Mouse (Mus musculus): ENCODE results near the gene Atp6v0a4. TPM values are rescaled to one million over a fixed set of nuclear protein-coding genes. Genes with fewer than 3 reads are reported as not detected.

Gene Atp6v0a4
- polyA plus RNA-seq, 1 experiment: 0.48 TPM

GRCm38 (mm10) chr6:38032801-38033566 lies 91.4 kb downstream of the Atp6v0a4 start:
- DNase-seq (ENCODE audit: low read depth): peak; percentile 6
- no peak for TF ChIP-seq POLR2A (IDR thresholded peaks at IDR 0.05; ENCODE audit: borderline replicate concordance, extremely low read depth, insufficient read depth, insufficient read length, poor library complexity, severe bottlenecking)
- no peak for TF ChIP-seq CTCF (IDR thresholded peaks at IDR 0.05; ENCODE audit: borderline replicate concordance, extremely low read depth, insufficient read depth, insufficient read length)

GRCm38 (mm10) chr6:38031924-38032540 lies 92.4 kb downstream of the Atp6v0a4 start:
- peak; percentile 51 for DNase-seq (ENCODE audit: low read depth)
- TF ChIP-seq CTCF (IDR thresholded peaks at IDR 0.05; ENCODE audit: borderline replicate concordance, extremely low read depth, insufficient read depth, insufficient read length) (no peak), POLR2A (IDR thresholded peaks at IDR 0.05; ENCODE audit: borderline replicate concordance, extremely low read depth, insufficient read depth, insufficient read length, poor library complexity, severe bottlenecking) (no peak)

- no peak for TF ChIP-seq POLR2A (IDR thresholded peaks at IDR 0.05; ENCODE audit: borderline replicate concordance, extremely low read depth, insufficient read depth, insufficient read length, poor library complexity, severe bottlenecking)
- TF ChIP-seq CTCF (IDR thresholded peaks at IDR 0.05; ENCODE audit: borderline replicate concordance, extremely low read depth, insufficient read depth, insufficient read length): no peak
- no peak for DNase-seq (ENCODE audit: low read depth)
These were observed 96.2 kb downstream of the Atp6v0a4 start for GRCm38 (mm10) chr6:38028205-38028604.

- DNase-seq (ENCODE audit: low read depth): no peak
- TF ChIP-seq CTCF (IDR thresholded peaks at IDR 0.05; ENCODE audit: borderline replicate concordance, extremely low read depth, insufficient read depth, insufficient read length) (no peak), POLR2A (IDR thresholded peaks at IDR 0.05; ENCODE audit: borderline replicate concordance, extremely low read depth, insufficient read depth, insufficient read length, poor library complexity, severe bottlenecking) (no peak)
These were observed 96.6 kb downstream of the Atp6v0a4 start for GRCm38 (mm10) chr6:38027771-38028170.

- peak; percentile 24 for DNase-seq (ENCODE audit: low read depth)
- TF ChIP-seq CTCF (IDR thresholded peaks at IDR 0.05; ENCODE audit: borderline replicate concordance, extremely low read depth, insufficient read depth, insufficient read length): no peak
- no peak for TF ChIP-seq POLR2A (IDR thresholded peaks at IDR 0.05; ENCODE audit: borderline replicate concordance, extremely low read depth, insufficient read depth, insufficient read length, poor library complexity, severe bottlenecking)
These were observed 101.1 kb downstream of the Atp6v0a4 start for GRCm38 (mm10) chr6:38023284-38023683.

DNA sequence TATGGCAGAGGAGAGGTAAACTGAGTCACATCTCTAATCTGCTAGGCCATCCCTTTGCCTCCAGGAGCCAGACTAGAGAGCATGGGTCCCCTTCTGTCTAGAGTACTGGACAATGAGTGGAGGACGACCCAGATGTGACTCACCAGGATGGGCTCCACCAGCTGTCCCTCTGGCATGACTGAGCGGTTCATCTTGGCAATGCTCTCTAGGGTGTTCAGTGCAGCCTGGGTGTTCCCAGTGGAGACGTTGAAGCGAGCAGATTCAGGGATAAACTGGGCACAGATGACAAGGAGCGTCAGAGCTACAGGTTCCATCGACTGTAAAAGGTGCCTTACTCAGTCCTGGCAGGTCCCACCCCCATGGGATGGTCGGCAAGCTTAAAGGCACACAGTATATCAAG lies 103.0 kb downstream of the Atp6v0a4 start:
- DNase-seq (ENCODE audit: low read depth): no peak
- TF ChIP-seq CTCF (IDR thresholded peaks at IDR 0.05; ENCODE audit: borderline replicate concordance, extremely low read depth, insufficient read depth, insufficient read length) (no peak), POLR2A (IDR thresholded peaks at IDR 0.05; ENCODE audit: borderline replicate concordance, extremely low read depth, insufficient read depth, insufficient read length, poor library complexity, severe bottlenecking) (no peak)

DNA sequence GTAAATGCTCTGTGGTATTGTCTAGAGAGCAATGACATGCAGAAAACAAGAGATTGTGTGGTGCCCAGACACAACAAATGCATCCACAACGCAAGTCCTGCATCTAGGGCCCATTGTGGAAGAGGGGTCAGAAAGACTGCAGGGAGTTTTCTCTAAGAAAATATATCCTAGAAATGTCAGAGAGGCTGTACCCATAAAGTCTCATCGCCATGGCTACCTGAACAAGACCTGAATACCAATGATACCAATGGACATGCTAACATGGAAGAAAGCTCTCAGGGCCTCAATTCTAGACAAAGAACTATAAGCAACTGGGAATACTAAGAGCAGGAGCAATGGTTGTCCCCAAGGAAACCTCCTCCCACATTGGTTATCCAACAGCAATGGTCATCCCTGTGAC lies 111.6 kb downstream of the Atp6v0a4 start:
- TF ChIP-seq CTCF (IDR thresholded peaks at IDR 0.05; ENCODE audit: borderline replicate concordance, extremely low read depth, insufficient read depth, insufficient read length): no peak
- TF ChIP-seq POLR2A (IDR thresholded peaks at IDR 0.05; ENCODE audit: borderline replicate concordance, extremely low read depth, insufficient read depth, insufficient read length, poor library complexity, severe bottlenecking): no peak
- peak; percentile 49 for DNase-seq (ENCODE audit: low read depth)

DNA sequence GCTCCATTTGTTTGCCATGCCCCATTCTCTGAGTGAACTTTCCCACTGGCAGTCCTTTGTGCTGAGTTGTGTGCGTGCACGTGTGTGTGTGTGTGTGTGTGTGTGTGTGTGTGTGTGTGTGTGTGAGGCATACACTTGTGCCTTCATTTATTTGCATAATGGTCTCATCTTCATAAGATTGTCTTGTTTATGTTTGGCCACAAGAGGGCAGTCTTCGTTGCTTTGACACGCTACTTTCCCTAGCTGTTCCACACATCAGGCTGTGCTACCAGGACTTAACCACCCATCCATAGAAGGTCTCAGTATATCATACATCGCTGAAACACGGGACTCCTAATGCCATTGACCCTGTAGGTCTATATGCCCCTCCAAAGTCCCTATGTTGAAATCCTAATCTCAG lies 116.9 kb downstream of the Atp6v0a4 start:
- TF ChIP-seq POLR2A (IDR thresholded peaks at IDR 0.05; ENCODE audit: borderline replicate concordance, extremely low read depth, insufficient read depth, insufficient read length, poor library complexity, severe bottlenecking): no peak
- TF ChIP-seq CTCF (IDR thresholded peaks at IDR 0.05; ENCODE audit: borderline replicate concordance, extremely low read depth, insufficient read depth, insufficient read length): peak; percentile 66; the same call in 1 of the 2 replicates
- peak; percentile 87 for DNase-seq (ENCODE audit: low read depth)

Other genes starting within 250 kb of the Atp6v0a4 start
- gene Svopl, start 77.6 kb downstream of the Atp6v0a4 start, polyA plus RNA-seq (2012; rRNA removed): 0.26 and 0.78 TPM in 2 replicates
- gene Tmem213, start 15.3 kb downstream of the Atp6v0a4 start, polyA plus RNA-seq (2012; rRNA removed): 0.15 TPM in 1 of 2 replicates, not detected in the other
- gene D630045J12Rik, start 129.4 kb upstream of the Atp6v0a4 start, polyA plus RNA-seq (2012; rRNA removed): 34.9 and 50.5 TPM in 2 replicates
- gene Zc3hav1l, start 174.7 kb upstream of the Atp6v0a4 start, polyA plus RNA-seq (2012; rRNA removed): 29.6 and 33.9 TPM in 2 replicates
- 0.90 and 1.5 TPM in 2 replicates for gene Zc3hav1, start 230.0 kb upstream of the Atp6v0a4 start, polyA plus RNA-seq (2012; rRNA removed)

Data from brain, embryonic 14.5 days (tissue).